Mouse (Mus musculus) embryonic facial prominence, embryonic 15.5 days (tissue): ENCODE measurements around the gene Nfia. TPM values are rescaled to one million over a fixed set of nuclear protein-coding genes. Genes with fewer than 3 reads are reported as not detected.

Source experiments
- ATAC-seq: fragments of 200-750 bp; cut with Nextera tagmentation; 2 replicates; pipeline ENCODE4 v1.8.0; 2017; ENCODE audit warnings: low read depth, moderate TSS enrichment; ENCODE audit not compliant: insufficient number of reproducible peaks, low FRiP score, low TSS enrichment
- H3K27ac ChIP-seq: fragments of 300-500 bp; sonication (generic); replicated peaks from 2 replicates; pipeline ENCODE4 v1.5.1; 2015; ENCODE audit warnings: mild to moderate bottlenecking, inconsistent platforms
- H3K27me3 ChIP-seq: fragments of 300-500 bp; sonication (generic); 2 replicates; pipeline ENCODE4 v1.6.1; 2015; ENCODE audit warnings: inconsistent platforms
- H3K36me3 ChIP-seq: fragments of 300-500 bp; sonication (generic); 2 replicates; pipeline ENCODE4 v1.6.1; 2015; ENCODE audit warnings: mild to moderate bottlenecking, inconsistent platforms
- H3K4me1 ChIP-seq: fragments of 300-500 bp; sonication (generic); 2 replicates; pipeline ENCODE4 v1.6.1; 2015; ENCODE audit warnings: inconsistent platforms
- H3K4me2 ChIP-seq: fragments of 300-500 bp; sonication (generic); replicated peaks from 2 replicates; pipeline ENCODE4 v1.6.1; 2015; ENCODE audit warnings: mild to moderate bottlenecking, inconsistent platforms
- H3K4me3 ChIP-seq: fragments of 300-500 bp; sonication (generic); replicated peaks from 2 replicates; pipeline ENCODE4 v1.5.1; 2015; ENCODE audit warnings: mild to moderate bottlenecking, inconsistent platforms
- H3K9ac ChIP-seq: fragments of 300-500 bp; sonication (generic); 2 replicates; pipeline ENCODE4 v1.6.1; 2015; ENCODE audit warnings: inconsistent platforms
- H3K9me3 ChIP-seq: fragments of 300-500 bp; sonication (generic); replicated peaks from 2 replicates; pipeline ENCODE4 v1.6.1; 2016; ENCODE audit warnings: inconsistent platforms
- WGBS: fragments of 180-500 bp; shearing (Covaris S2); methylation state at CpG from one replicate; pipeline ENCODE4 v1.1.7; 2015; 5-methylcytosine and 5-hydroxymethylcytosine counted together
- polyA plus RNA-seq: library from polyadenylated mRNA; unstranded; fragments of >200 nt; fragmentation: Nextera tagmentation; extraction: Ambion mirVana; gene quantifications from 2 replicates; pipeline ENCODE4 v1.2.1, GENCODE M21; 2015

The Nfia gene
- polyA plus RNA-seq, 1 experiment from 2014 or later, result 55.4 TPM

DNA sequence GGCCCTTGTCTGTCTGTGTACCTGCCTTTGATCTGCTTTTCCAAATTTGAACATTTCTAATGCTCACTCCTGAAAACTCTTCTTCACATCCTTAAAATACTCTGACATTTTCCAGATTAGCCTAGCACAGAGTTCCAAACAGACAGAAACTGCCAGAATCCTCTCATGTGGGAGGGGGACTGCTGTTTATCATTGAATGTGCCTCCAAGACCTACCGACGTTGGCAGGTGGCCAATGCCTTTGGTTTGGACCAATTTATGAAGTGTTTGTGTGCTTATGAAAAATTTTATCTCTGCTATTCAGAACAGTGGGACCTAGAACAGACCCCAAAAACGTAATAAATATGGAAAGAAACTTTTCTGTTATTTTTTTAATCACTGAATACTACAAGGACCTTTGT lies 103.4 kb downstream of the Nfia start:
- H3K27ac ChIP-seq, result 0 out of 2 replicates have a peak overlapping the region, but pooled peaks have one; percentile 22
- H3K4me2 ChIP-seq, result no peak overlapping the region
- WGBS, result 43% methylated on average over 3 of the region's 3 CpGs

DNA sequence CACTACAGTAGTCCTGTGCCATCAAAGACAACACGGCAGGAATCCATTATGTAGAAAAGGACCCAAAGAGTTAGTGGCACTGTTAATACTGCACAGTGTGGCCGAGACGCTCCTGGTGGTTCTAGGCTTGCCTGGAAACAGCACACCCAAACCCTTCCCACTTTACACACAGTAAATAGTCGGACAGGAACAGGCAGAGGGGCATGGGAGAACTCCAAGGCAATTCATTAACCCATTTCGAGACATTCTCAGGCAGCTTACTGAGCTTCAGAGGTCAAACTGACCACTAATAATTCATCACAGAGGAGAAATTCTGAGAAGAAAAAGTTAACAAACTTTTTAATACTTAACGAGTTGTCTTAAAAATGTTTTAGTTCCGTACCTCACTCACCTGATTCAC lies 107.2 kb downstream of the Nfia start:
- 82% methylated on average over 7 of the region's 7 CpGs for WGBS
- Histone ChIP-seq H3K27ac (no peak overlapping the region), H3K36me3 (no peaks in the 10 kb centered on the region), H3K4me2 (no peak overlapping the region), H3K27me3 (no peaks in the 10 kb centered on the region), H3K9ac (no peak overlapping the region), H3K9me3 (no peaks in the 10 kb centered on the region), H3K4me1 (peaks cover 12% of the 10 kb centered on the region), H3K4me3 (no peak overlapping the region)
- ATAC-seq, result no peak

More for the DNA sequence above, 103.4 kb downstream of the Nfia start:
- ATAC-seq, result no peak
- H3K4me1 ChIP-seq, result peaks cover 25% of the 10 kb centered on the region
- H3K9me3 ChIP-seq, result no peaks in the 10 kb centered on the region
- H3K9ac ChIP-seq, result no peak overlapping the region
- no peaks in the 10 kb centered on the region for H3K27me3 ChIP-seq
- no peaks in the 10 kb centered on the region for H3K36me3 ChIP-seq
- H3K4me3 ChIP-seq, result no peak overlapping the region

DNA sequence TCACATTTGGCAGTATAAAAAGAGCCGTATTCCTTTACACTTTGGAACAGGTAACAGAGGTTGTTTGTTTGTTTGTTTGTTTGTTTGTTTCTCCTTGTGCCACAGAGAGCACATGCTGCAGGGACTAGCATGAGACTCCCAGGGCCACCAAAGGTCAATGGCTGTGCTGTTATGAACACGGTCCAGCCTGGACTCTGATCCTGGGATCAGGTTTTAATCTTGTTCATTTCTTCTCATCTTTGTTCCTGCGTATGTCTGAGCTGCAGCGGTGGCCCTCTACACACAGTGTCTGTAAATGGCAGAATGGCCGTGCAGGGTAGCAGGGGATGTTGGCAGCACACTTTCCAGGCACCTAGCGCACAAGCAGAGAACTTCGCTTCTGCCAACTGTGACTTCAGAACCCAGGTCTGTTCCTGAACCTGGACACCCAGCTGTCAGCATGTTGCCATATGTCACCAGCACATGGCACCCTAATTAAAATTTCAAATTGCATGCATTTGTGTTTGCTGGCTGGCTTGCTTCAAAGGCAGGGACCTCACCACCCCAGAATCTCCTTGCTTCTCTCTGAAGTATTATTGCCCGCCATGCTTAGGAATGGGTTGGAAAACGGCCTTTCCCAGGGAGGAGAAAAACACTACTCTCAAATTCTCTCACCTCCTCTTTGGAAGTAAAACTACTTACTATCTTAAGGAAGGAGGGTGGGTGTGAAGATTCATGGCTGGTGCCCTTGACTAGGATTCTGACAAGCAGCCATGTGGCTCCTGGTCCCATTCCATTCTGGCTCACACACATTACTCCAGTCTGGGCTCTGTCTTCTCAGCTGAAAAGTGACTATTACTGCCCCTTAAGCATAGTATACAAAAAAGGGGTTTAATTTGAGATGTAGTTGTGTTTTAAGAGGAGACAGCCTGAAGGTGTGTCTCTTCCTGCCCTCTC lies 107.9 kb downstream of the Nfia start:
- ATAC-seq, result no peak
- no peak overlapping the region for H3K9ac ChIP-seq
- no peak overlapping the region for H3K27ac ChIP-seq
- H3K4me3 ChIP-seq, result no peak overlapping the region
- H3K4me2 ChIP-seq, result no peak overlapping the region
- H3K27me3 ChIP-seq, result no peaks in the 10 kb centered on the region
- H3K4me1 ChIP-seq, result peaks cover 5% of the 10 kb centered on the region
- no peaks in the 10 kb centered on the region for H3K9me3 ChIP-seq
- H3K36me3 ChIP-seq, result no peaks in the 10 kb centered on the region
- WGBS, result 78% methylated on average over 9 of the region's 9 CpGs

DNA sequence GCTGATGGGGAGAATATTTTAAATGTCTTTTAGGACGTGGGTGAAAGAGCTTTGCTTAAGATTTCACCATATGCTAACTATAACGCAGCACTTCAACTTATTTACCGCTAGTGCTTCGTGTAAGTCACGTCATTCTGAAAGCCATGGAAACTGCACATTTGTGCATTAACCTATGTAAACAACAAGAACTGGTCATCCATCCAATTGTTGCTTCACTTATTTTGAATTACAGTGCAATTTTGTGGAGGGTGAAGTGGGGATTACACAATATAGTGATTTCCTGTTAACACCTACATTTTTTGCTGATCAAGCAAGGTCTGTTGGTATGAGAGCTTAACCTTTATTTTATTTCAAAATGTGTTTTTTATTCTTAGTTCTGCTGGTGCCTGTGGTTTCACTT lies 113.0 kb downstream of the Nfia start:
- Histone ChIP-seq H3K4me1 (0 out of 2 replicates have a peak, but pooled peaks cover 5% of the 10 kb centered on the region), H3K27ac (no peak overlapping the region), H3K36me3 (no peaks in the 10 kb centered on the region), H3K9ac (no peak overlapping the region), H3K9me3 (no peaks in the 10 kb centered on the region), H3K4me2 (no peak overlapping the region), H3K27me3 (no peaks in the 10 kb centered on the region), H3K4me3 (no peak overlapping the region)
- WGBS, result 64% methylated on average over 5 of the region's 5 CpGs
- no peak for ATAC-seq

DNA sequence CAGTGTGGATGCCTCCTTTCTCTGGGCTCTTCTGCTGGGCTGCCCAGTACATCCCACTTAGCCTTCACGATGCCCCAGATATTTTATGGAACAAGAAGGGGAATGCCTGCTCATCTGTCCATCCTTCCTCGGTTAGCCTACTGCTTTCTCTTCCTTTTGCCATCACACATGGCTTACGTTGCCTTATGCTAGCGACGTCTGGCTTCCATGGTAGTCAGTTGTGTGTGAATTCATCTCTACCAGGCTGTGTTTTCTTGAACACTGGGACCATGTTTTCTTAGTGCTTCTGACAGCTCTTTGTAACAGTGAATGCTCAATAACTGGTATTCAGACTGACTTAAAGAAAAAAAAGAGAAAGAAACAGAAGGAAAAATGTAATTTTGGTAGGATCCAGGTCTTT lies 113.7 kb downstream of the Nfia start:
- Histone ChIP-seq H3K9me3 (no peaks in the 10 kb centered on the region), H3K27me3 (no peaks in the 10 kb centered on the region), H3K4me1 (0 out of 2 replicates have a peak, but pooled peaks cover 5% of the 10 kb centered on the region), H3K4me2 (no peak overlapping the region), H3K27ac (no peak overlapping the region), H3K4me3 (no peak overlapping the region), H3K9ac (no peak overlapping the region), H3K36me3 (no peaks in the 10 kb centered on the region)
- no peak for ATAC-seq
- 87% methylated on average over 5 of the region's 5 CpGs for WGBS

DNA sequence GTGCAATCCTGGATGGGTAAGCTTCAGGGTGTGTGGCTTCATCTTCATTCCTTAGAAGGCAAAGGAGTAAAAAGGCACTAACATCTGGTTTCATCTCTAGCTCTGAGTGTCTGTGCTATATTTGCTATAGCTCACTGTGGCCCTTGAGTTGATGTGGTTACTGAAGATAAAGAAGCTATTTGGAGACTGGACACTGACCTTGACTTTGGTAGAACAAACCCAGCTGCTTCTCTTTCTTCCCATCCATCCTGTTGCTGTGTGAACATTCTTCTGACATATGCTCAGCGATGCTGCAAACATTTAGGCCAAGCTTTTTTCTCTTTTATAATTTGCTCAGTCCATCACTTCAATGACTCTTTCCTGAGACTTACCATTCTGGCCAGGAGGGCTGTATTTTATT lies 114.7 kb downstream of the Nfia start:
- Histone ChIP-seq H3K36me3 (no peaks in the 10 kb centered on the region), H3K4me1 (0 out of 2 replicates have a peak, but pooled peaks cover 5% of the 10 kb centered on the region), H3K4me2 (no peak overlapping the region), H3K4me3 (no peak overlapping the region), H3K27me3 (no peaks in the 10 kb centered on the region), H3K9me3 (no peaks in the 10 kb centered on the region), H3K27ac (no peak overlapping the region), H3K9ac (no peak overlapping the region)
- 93% methylated on average over 1 of the region's 1 CpGs for WGBS
- no peak for ATAC-seq

DNA sequence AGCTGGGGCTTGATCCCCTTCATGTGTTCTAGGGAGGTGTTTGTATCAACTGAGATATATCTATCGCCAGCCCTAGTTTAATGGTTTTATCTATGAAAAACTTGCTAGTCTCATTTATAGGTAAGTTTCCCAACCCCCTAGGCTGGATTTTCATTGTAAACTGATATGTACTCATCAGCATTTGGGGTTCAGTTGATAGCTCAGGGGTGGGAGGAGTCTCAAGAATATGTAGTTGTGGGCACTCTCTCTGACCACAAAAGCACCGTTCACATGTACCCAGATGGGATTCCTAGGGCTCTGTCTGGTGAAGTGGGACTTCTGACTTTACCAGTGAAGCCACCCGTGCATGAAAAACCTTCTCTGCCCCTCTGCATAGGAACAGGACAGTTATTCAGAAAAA lies 118.5 kb downstream of the Nfia start:
- Histone ChIP-seq H3K4me3 (no peak overlapping the region), H3K9me3 (no peaks in the 10 kb centered on the region), H3K27me3 (no peaks in the 10 kb centered on the region), H3K36me3 (no peaks in the 10 kb centered on the region), H3K4me2 (no peak overlapping the region), H3K4me1 (0 out of 2 replicates have a peak, but pooled peaks cover 10% of the 10 kb centered on the region), H3K9ac (no peak overlapping the region), H3K27ac (no peak overlapping the region)
- 64% methylated on average over 3 of the region's 3 CpGs for WGBS
- no peak for ATAC-seq

DNA sequence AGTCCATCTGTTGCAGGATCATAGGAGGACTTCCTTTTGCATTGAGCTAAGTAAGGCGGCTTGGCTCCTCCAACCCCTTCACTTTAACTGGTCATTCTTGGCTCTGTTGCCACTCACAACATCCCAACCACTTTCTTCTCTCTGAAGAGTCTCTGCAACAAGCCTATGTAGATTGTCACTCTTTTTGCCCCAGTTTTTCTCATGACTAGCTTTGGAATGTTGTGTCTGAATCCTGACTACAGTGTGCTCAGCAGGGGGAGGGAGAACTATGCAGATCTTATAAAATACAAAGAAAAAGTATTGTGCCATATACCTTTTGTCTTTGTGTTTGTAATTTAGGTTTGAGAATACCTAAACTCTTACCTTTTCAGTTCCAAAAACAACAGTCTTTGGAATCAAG lies 119.1 kb downstream of the Nfia start:
- no peaks in the 10 kb centered on the region for H3K36me3 ChIP-seq
- H3K4me2 ChIP-seq, result no peak overlapping the region
- H3K27ac ChIP-seq, result no peak overlapping the region
- 97% methylated on average over 1 of the region's 1 CpGs for WGBS
- 0 out of 2 replicates have a peak, but pooled peaks cover 8% of the 10 kb centered on the region for H3K4me1 ChIP-seq
- no peak for ATAC-seq
- H3K9me3 ChIP-seq, result no peaks in the 10 kb centered on the region
- no peak overlapping the region for H3K4me3 ChIP-seq
- no peaks in the 10 kb centered on the region for H3K27me3 ChIP-seq
- H3K9ac ChIP-seq, result no peak overlapping the region

DNA sequence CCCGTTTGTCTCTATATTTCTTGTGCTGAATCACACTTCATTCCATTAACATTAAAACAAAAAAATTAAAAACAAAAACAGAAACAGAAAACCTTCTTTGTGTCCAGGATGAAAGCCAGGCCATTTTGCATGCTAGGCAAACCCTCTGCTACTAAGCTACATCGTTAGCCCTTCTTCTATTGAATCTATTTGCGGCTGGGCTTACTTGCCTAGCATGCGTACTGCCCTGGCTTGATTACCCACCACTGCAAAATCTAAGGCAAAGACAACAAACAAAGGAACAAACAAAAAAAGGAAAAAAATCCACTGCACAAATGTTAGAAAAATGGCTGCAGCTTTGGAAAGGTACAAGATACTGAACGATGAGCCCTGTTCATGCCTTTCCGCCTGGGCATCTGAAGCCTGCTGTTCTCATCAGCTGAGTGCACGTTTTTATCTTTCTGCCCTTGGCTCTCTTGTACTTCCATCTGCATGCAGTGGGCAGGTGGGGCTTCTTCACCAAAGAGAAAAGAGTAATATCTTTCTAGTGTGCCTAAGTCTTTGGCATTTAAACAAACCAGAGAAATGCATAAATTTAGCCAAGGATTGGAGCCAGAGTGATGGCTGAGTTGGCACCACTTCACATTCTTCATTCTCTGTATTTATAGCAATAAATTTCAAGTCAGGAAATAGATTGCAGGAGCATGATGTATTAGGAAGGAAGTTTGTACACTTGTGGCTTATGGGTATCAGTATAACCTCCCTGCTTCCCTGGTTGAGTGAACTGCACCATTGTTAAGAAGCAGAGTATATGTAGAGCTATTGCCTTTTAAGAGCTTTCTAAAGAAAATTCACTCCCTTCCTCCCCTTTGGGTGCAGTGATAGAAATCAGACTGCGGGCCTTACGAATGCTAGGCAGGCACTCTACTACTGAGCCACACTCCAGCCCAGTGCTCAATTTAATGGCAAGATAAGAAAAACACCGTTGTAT lies 121.7 kb downstream of the Nfia start:
- H3K27ac ChIP-seq, result no peak overlapping the region
- H3K4me1 ChIP-seq, result 0 out of 2 replicates have a peak, but pooled peaks cover 8% of the 10 kb centered on the region
- ATAC-seq, result no peak
- whole genome bisulfite sequencing, result 80% methylated on average over 10 of the region's 10 CpGs
- no peak overlapping the region for H3K9ac ChIP-seq
- no peaks in the 10 kb centered on the region for H3K36me3 ChIP-seq
- no peaks in the 10 kb centered on the region for H3K9me3 ChIP-seq
- no peak overlapping the region for H3K4me2 ChIP-seq
- no peak overlapping the region for H3K4me3 ChIP-seq
- no peaks in the 10 kb centered on the region for H3K27me3 ChIP-seq

DNA sequence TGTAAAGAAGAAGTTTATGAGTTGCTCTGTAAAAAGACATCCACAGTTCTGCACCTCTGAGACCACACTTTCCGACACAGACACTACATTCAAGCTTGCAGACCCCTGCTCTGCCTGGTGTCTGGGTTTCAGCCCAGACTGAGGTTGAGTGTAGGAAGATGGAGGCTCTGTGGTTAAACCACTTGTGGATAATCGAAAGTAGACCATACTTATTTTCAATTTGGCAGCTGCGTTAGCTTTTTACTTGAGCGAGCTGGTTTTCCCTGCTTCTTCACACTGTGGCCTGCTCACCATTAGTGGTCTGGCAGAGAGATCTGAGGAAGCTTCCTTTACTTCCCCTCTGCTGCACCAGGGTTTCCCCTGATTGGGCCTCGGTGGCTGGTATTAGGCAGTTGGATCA lies 123.4 kb downstream of the Nfia start:
- ATAC-seq, result no peak
- no peak overlapping the region for H3K4me2 ChIP-seq
- no peak overlapping the region for H3K9ac ChIP-seq
- H3K9me3 ChIP-seq, result no peaks in the 10 kb centered on the region
- H3K27ac ChIP-seq, result no peak overlapping the region
- no peaks in the 10 kb centered on the region for H3K27me3 ChIP-seq
- H3K36me3 ChIP-seq, result no peaks in the 10 kb centered on the region
- 64% methylated on average over 5 of the region's 5 CpGs for whole genome bisulfite sequencing
- 0 out of 2 replicates have a peak, but pooled peaks cover 8% of the 10 kb centered on the region for H3K4me1 ChIP-seq
- H3K4me3 ChIP-seq, result no peak overlapping the region
